Mouse (Mus musculus) myocyte (in vitro differentiated cells): ENCODE results near the gene Ifitm7. TPM values are rescaled to one million over a fixed set of nuclear protein-coding genes. Genes with fewer than 3 reads are reported as not detected.

Experiments
- H3K27me3 ChIP-seq: one replicate; pipeline ENCODE4 v1.6.1; 2011; ENCODE audit not compliant: control insufficient read depth, insufficient read depth, insufficient read length
- H3K36me3 ChIP-seq: one replicate; pipeline ENCODE4 v1.6.1; 2011; ENCODE audit not compliant: control insufficient read depth, insufficient read depth
- H3K4me2 ChIP-seq: one replicate; pipeline ENCODE4 v1.6.1; 2011; ENCODE audit warnings: low read depth, control low read depth
- H3K4me3 ChIP-seq: one replicate; pipeline ENCODE4 v1.5.1; 2011; ENCODE audit warnings: mild to moderate bottlenecking, control low read depth, moderate library complexity
- H3K79me2 ChIP-seq: one replicate; pipeline ENCODE4 v1.6.1; 2011; ENCODE audit not compliant: control insufficient read depth, insufficient read depth
- H3ac ChIP-seq: one replicate; pipeline ENCODE4 v1.6.1; 2011; ENCODE audit not compliant: control insufficient read depth, insufficient read length
- CEBPB ChIP-seq: IDR thresholded peaks from 2 replicates; pipeline ENCODE4 v1.6.1; 2011; ENCODE audit warnings: mild to moderate bottlenecking, moderate library complexity; ENCODE audit not compliant: poor library complexity, insufficient read depth, severe bottlenecking
- E2F4 ChIP-seq: IDR thresholded peaks from one replicate; pipeline ENCODE4 v1.6.1; 2011; ENCODE audit warnings: mild to moderate bottlenecking, control low read depth, moderate library complexity; ENCODE audit not compliant: insufficient read depth
- MAX ChIP-seq: IDR thresholded peaks from one replicate; pipeline ENCODE4 v1.6.1; 2011; ENCODE audit warnings: low read depth, mild to moderate bottlenecking, control low read depth
- MYOD1 ChIP-seq, 3 experiments: IDR thresholded peaks; one replicate each; pipeline ENCODE4 v1.6.1; 2011; ENCODE audit warnings: control low read depth in 2 of 3, low read depth in 2 of 3, mild to moderate bottlenecking in 2 of 3, moderate library complexity in 1 of 3; ENCODE audit not compliant: insufficient read length in 2 of 3, control insufficient read depth in 1 of 3
- MYOG ChIP-seq, 3 experiments: IDR thresholded peaks; one replicate each; pipeline ENCODE4 v1.6.1; 2011; ENCODE audit warnings: control low read depth in 2 of 3, low read depth in 2 of 3, mild to moderate bottlenecking in 2 of 3; ENCODE audit not compliant: insufficient read length in 2 of 3, control insufficient read depth in 1 of 3, insufficient read depth in 1 of 3
- POLR2A ChIP-seq: IDR thresholded peaks from one replicate; pipeline ENCODE4 v1.6.1; 2011; ENCODE audit warnings: low read depth, mild to moderate bottlenecking, control low read depth, moderate library complexity; ENCODE audit not compliant: insufficient read length
- POLR2AphosphoS2 ChIP-seq: IDR thresholded peaks from one replicate; pipeline ENCODE4 v1.6.1; 2011; ENCODE audit warnings: low read depth, control low read depth; ENCODE audit not compliant: insufficient read length
- REST ChIP-seq: IDR thresholded peaks from one replicate; pipeline ENCODE4 v1.6.1; 2011; ENCODE audit warnings: mild to moderate bottlenecking, control low read depth, moderate library complexity; ENCODE audit not compliant: insufficient read depth, insufficient read length
- SRF ChIP-seq: IDR thresholded peaks from one replicate; pipeline ENCODE4 v1.6.1; 2011; ENCODE audit warnings: low read depth; ENCODE audit not compliant: control insufficient read depth, insufficient read length
- TCF12 ChIP-seq: IDR thresholded peaks from one replicate; pipeline ENCODE4 v1.6.1; 2011; ENCODE audit warnings: mild to moderate bottlenecking, control low read depth; ENCODE audit not compliant: poor library complexity, insufficient read depth, severe bottlenecking
- TCF3 ChIP-seq: IDR thresholded peaks from one replicate; pipeline ENCODE4 v1.6.1; 2011; ENCODE audit warnings: low read depth, control low read depth; ENCODE audit not compliant: insufficient read length
- USF1 ChIP-seq: IDR thresholded peaks from one replicate; pipeline ENCODE4 v1.6.1; 2011; ENCODE audit warnings: low read depth, mild to moderate bottlenecking, control low read depth, moderate library complexity
- polyA plus RNA-seq: library from polyadenylated mRNA; unstranded; fragments of >200 nt; fragmentation: generic; extraction: Trizol; gene quantifications from one replicate; pipeline ENCODE4 v1.2.1, GENCODE M21; 2012; ENCODE audit warnings: missing spikeins

The Ifitm7 gene
- polyA plus RNA-seq, 1 experiment: not detected

DNA sequence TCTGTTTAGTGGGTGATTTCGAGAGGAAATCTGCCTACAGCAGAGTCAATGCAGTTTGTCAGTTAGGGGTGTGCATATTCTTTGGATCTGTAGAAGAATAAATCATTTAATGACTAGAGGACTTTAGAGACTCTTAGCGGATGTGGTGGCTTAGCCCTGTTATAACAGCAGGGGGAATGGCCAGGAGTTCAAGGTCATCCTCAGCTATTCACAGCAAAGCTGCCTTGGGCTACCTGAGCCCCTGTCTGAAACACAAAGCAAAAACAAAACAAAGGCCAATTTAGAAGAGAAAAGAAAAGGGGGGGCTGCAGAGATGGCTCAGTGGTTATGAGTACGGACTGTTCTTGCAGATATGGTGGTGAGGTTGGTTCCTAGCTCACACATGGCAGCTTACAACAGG, 35.4 kb downstream of the Ifitm7 start:
- Histone ChIP-seq H3K36me3 (no peaks in the 10 kb centered on the region), H3K79me2 (no peaks in the 10 kb centered on the region), H3K4me3 (no peak overlapping the region), H3K4me2 (no peak overlapping the region), H3K27me3 (no peaks in the 10 kb centered on the region), H3ac (no peak overlapping the region)
- TF ChIP-seq POLR2A: no peak
- TF ChIP-seq SRF: no peak
- no peak for TF ChIP-seq MAX
- no peak for TF ChIP-seq TCF3
- no peak for TF ChIP-seq CEBPB

DNA sequence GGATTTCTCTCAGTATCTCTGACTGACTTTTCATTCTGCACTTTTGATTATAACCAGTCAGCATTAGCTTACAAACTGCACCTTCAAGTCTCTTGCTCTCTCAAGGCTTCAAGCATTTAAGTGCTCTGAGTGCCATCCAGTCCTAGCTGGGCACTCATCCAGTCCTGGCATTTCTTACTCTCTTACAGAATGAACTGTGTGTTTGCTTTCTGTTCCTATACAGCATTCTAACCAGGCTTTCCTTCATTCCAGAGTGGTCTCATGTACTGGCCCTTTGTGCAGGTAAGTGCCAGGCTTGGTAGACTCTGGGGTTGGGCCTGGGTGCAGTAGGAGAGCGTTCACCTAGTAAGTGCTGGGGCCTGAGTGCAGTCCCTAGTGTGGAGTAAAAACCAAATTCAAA, 40.4 kb downstream of the Ifitm7 start:
- no peak overlapping the region for H3ac ChIP-seq
- H3K4me3 ChIP-seq: no peak overlapping the region
- TF ChIP-seq REST: no peak
- TF ChIP-seq MYOD1 (IDR thresholded peaks at IDR 0.05; ENCODE audit: control insufficient read depth in 1 of 3, insufficient read length in 2 of 3, low read depth in 2 of 3): no peak
- no peaks in the 10 kb centered on the region for H3K36me3 ChIP-seq
- no peaks in the 10 kb centered on the region for H3K79me2 ChIP-seq
- no peaks in the 10 kb centered on the region for H3K27me3 ChIP-seq
- no peak overlapping the region for H3K4me2 ChIP-seq

DNA sequence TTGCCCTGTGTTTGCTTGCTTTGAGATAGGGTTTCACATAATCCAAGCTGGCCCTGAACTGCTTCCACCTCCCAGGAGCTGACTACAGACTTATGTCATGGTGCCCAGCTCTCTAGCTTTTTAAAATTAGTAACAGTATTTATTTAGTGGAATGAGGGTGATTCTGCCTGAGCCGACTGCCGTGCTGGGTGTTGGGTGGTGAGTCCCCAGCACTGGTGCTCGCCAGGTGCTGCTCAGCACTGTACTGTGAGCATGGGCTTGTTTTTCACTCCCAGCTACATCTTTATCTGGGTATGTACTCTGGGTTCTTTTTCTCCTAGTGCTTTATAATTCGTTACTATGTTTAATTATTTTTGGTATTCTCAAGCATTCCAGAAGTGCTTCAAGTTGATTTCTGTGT, 41.5 kb downstream of the Ifitm7 start:
- peak overlapping the region; percentile 25 for H3K4me2 ChIP-seq
- H3K27me3 ChIP-seq: no peaks in the 10 kb centered on the region
- no peak overlapping the region for H3K4me3 ChIP-seq
- no peaks in the 10 kb centered on the region for H3K79me2 ChIP-seq
- no peak overlapping the region for H3ac ChIP-seq
- TF ChIP-seq REST (no peak), TCF3 (no peak), SRF (no peak), MAX (no peak), MYOG (IDR thresholded peaks at IDR 0.05; ENCODE audit: control insufficient read depth in 1 of 3, insufficient read depth in 1 of 3, insufficient read length in 2 of 3, low read depth in 2 of 3) (peak in 1 of 3 experiments; percentile 16), USF1 (no peak), E2F4 (no peak)
- H3K36me3 ChIP-seq: no peaks in the 10 kb centered on the region

DNA sequence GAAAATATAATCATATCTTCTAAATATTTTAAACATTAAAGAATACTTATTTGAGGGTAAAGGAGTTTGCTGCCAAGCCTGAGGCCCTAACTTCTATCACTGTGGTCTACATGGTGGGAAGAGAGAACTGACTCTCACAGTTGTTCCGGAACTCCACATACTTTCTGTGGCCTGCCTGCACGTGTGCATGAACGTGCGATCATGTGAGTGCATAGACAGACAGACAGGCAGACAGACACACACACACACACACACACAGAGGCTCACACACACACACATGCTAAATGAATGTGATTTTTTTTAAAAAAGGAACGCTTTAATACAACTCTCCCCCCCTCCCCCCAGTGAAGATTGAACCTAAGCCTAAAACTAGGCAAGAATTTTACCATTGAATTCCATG, 41.9 kb downstream of the Ifitm7 start:
- H3K27me3 ChIP-seq: no peaks in the 10 kb centered on the region
- no peaks in the 10 kb centered on the region for H3K36me3 ChIP-seq
- peak overlapping the region; percentile 25 for H3K4me2 ChIP-seq
- H3K79me2 ChIP-seq: no peaks in the 10 kb centered on the region
- no peak overlapping the region for H3K4me3 ChIP-seq
- H3ac ChIP-seq: no peak overlapping the region
- TF ChIP-seq MYOD1 (IDR thresholded peaks at IDR 0.05; ENCODE audit: control insufficient read depth in 1 of 3, insufficient read length in 2 of 3, low read depth in 2 of 3) (no peak), POLR2AphosphoS2 (no peak), MYOG (IDR thresholded peaks at IDR 0.05; ENCODE audit: control insufficient read depth in 1 of 3, insufficient read depth in 1 of 3, insufficient read length in 2 of 3, low read depth in 2 of 3) (peak in 1 of 3 experiments; percentile 50)

DNA sequence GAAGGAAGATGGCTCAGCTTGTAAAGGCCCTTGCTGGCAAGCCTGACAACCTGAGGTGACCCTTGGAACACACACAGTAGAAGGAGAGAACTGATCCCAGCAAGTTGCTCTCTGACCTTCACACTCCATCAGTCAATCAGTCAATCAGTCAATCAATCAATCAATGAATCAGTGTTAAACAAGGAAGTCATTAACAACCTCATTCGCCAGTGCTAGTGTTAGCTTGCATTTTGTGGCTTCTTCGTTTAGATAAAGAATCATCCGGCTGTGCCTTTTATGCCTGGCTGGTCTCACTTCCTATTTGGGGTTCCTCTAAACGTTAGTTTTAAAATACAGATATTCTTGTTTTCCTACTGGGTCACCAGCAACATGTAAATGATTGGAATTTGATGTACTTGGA, 42.5 kb downstream of the Ifitm7 start:
- no peaks in the 10 kb centered on the region for H3K79me2 ChIP-seq
- H3K4me2 ChIP-seq: peak overlapping the region; percentile 25
- H3K36me3 ChIP-seq: no peaks in the 10 kb centered on the region
- H3ac ChIP-seq: no peak overlapping the region
- TF ChIP-seq MAX (no peak), CEBPB (no peak), MYOD1 (IDR thresholded peaks at IDR 0.05; ENCODE audit: control insufficient read depth in 1 of 3, insufficient read length in 2 of 3, low read depth in 2 of 3) (no peak), TCF3 (no peak), USF1 (no peak), E2F4 (no peak), SRF (no peak), POLR2AphosphoS2 (no peak), POLR2A (no peak), MYOG (IDR thresholded peaks at IDR 0.05; ENCODE audit: control insufficient read depth in 1 of 3, insufficient read depth in 1 of 3, insufficient read length in 2 of 3, low read depth in 2 of 3) (no peak), REST (no peak), TCF12 (no peak)
- H3K4me3 ChIP-seq: no peak overlapping the region
- no peaks in the 10 kb centered on the region for H3K27me3 ChIP-seq

DNA sequence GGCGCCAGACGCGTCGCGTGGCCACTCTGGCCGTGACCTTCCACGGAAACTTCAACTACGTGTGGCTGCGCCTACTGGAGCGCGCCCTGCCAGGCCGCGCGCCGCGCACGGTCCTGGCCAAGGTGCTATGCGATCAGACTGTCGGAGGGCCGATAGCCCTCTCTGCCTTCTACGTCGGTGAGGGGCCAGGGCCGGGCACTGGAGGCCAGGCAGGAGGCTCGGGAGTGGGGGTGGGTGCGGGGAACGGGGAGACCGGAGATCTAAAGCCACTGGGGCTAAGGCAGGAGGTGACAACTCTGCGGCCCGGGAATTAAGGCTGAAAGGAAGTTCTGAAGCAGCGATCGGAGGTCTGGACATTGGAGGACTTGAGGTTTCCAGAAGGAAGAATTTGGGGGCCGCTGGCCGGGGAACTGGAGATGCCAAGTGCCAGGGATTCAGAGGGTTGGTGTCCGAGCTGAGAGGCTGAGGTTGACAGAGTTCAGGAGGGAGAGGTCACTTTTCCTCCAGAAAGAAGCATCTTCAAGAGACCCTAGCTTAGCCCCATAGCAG, 45.8 kb downstream of the Ifitm7 start:
- Histone ChIP-seq H3K4me3 (no peak overlapping the region), H3K4me2 (no peak overlapping the region), H3K79me2 (no peaks in the 10 kb centered on the region), H3K36me3 (no peaks in the 10 kb centered on the region), H3K27me3 (no peaks in the 10 kb centered on the region), H3ac (no peak overlapping the region)
- no peak for TF ChIP-seq TCF3
- no peak for TF ChIP-seq POLR2A
- no peak for TF ChIP-seq MYOG (IDR thresholded peaks at IDR 0.05; ENCODE audit: control insufficient read depth in 1 of 3, insufficient read depth in 1 of 3, insufficient read length in 2 of 3, low read depth in 2 of 3)
- TF ChIP-seq POLR2AphosphoS2: no peak
- no peak for TF ChIP-seq REST
- no peak for TF ChIP-seq CEBPB
- no peak for TF ChIP-seq TCF12
- TF ChIP-seq USF1: no peak
- no peak for TF ChIP-seq E2F4
- TF ChIP-seq MAX: no peak
- TF ChIP-seq SRF: no peak
- TF ChIP-seq MYOD1 (IDR thresholded peaks at IDR 0.05; ENCODE audit: control insufficient read depth in 1 of 3, insufficient read length in 2 of 3, low read depth in 2 of 3): no peak
